Mouse (Mus musculus): ENCODE measurements around the gene Pja2.
"Not testable (repeated sequence)": the region's sequence is repeated elsewhere in the genome, so short reads cannot be mapped to it uniquely, and the experiment has no call there.

Gene Pja2

GRCm38 (mm10) chr17:64281368-64281767 lies 50.3 kb downstream of the Pja2 start:
- not testable (repeated sequence) for DNase-seq (ENCODE audit: low spot score in 2 of 2)

GRCm38 (mm10) chr17:64277649-64278212 lies 54.0 kb downstream of the Pja2 start:
- no peak for DNase-seq (ENCODE audit: low spot score in 2 of 2)

- no peak for DNase-seq (ENCODE audit: low spot score in 2 of 2)
These were observed 55.0 kb downstream of the Pja2 start for GRCm38 (mm10) chr17:64276666-64277065.

GRCm38 (mm10) chr17:64275188-64275587 lies 56.5 kb downstream of the Pja2 start:
- no peak for DNase-seq (ENCODE audit: low spot score in 2 of 2)

GRCm38 (mm10) chr17:64274341-64275105 lies 57.2 kb downstream of the Pja2 start:
- no peak for DNase-seq (ENCODE audit: low spot score in 2 of 2)

- DNase-seq (ENCODE audit: low spot score in 2 of 2), result no peak
These were observed 71.1 kb downstream of the Pja2 start for GRCm38 (mm10) chr17:64260571-64260970.

- peak in 1 of 2 experiments; percentile 3 for DNase-seq (ENCODE audit: low spot score in 2 of 2)
These were observed 83.5 kb downstream of the Pja2 start for GRCm38 (mm10) chr17:64248246-64248645.

- no peak for DNase-seq (ENCODE audit: low spot score in 2 of 2)
These were observed 88.8 kb downstream of the Pja2 start for GRCm38 (mm10) chr17:64242898-64243297.

- no peak for DNase-seq (ENCODE audit: low spot score in 2 of 2)
These were observed 89.3 kb downstream of the Pja2 start for GRCm38 (mm10) chr17:64242310-64242859.

- DNase-seq (ENCODE audit: low spot score in 2 of 2), result no peak
These were observed 90.0 kb downstream of the Pja2 start for GRCm38 (mm10) chr17:64241544-64242292.

- no peak for DNase-seq (ENCODE audit: low spot score in 2 of 2)
These were observed 99.6 kb downstream of the Pja2 start for GRCm38 (mm10) chr17:64232134-64232533.

GRCm38 (mm10) chr17:64231637-64232036 lies 100.1 kb downstream of the Pja2 start:
- not testable (repeated sequence) for DNase-seq (ENCODE audit: low spot score in 2 of 2)

GRCm38 (mm10) chr17:64231172-64231571 lies 100.5 kb downstream of the Pja2 start:
- peak in 1 of 2 experiments; percentile 7 for DNase-seq (ENCODE audit: low spot score in 2 of 2)

All from natural killer cell, adult 2 months (primary cell).